Mouse (Mus musculus): ENCODE data around the gene Adcy2.

Gene Adcy2

GRCm38 (mm10) chr13:68826461-68826860, 172.9 kb downstream of the Adcy2 start:
- no peak for DNase-seq (ENCODE audit: low read depth, low spot score)

GRCm38 (mm10) chr13:68820858-68821579, 178.3 kb downstream of the Adcy2 start:
- no peak for DNase-seq (ENCODE audit: low read depth, low spot score)

GRCm38 (mm10) chr13:68815704-68816477, 183.4 kb downstream of the Adcy2 start:
- DNase-seq (ENCODE audit: low read depth, low spot score): peak; percentile 95

- no peak for DNase-seq (ENCODE audit: low read depth, low spot score)
Measured at GRCm38 (mm10) chr13:68811185-68811584, 188.2 kb downstream of the Adcy2 start.

- DNase-seq (ENCODE audit: low read depth, low spot score): no peak
Measured at GRCm38 (mm10) chr13:68799777-68800176, 199.6 kb downstream of the Adcy2 start.

GRCm38 (mm10) chr13:68793286-68793685, 206.1 kb downstream of the Adcy2 start:
- peak; percentile 42 for DNase-seq (ENCODE audit: low read depth, low spot score)

GRCm38 (mm10) chr13:68787286-68788061, 211.9 kb downstream of the Adcy2 start:
- peak; percentile 13 for DNase-seq (ENCODE audit: low read depth, low spot score)

- DNase-seq (ENCODE audit: low read depth, low spot score): no peak
Measured at GRCm38 (mm10) chr13:68783096-68783495, 216.2 kb downstream of the Adcy2 start.

- DNase-seq (ENCODE audit: low read depth, low spot score): no peak
Measured at GRCm38 (mm10) chr13:68778011-68778672, 221.2 kb downstream of the Adcy2 start.

GRCm38 (mm10) chr13:68773599-68774211, 225.6 kb downstream of the Adcy2 start:
- no peak for DNase-seq (ENCODE audit: low read depth, low spot score)

GRCm38 (mm10) chr13:68768588-68768987, 230.8 kb downstream of the Adcy2 start:
- no peak for DNase-seq (ENCODE audit: low read depth, low spot score)

- DNase-seq (ENCODE audit: low read depth, low spot score): no peak
Measured at GRCm38 (mm10) chr13:68765896-68766578, 233.3 kb downstream of the Adcy2 start.

- no peak for DNase-seq (ENCODE audit: low read depth, low spot score)
Measured at GRCm38 (mm10) chr13:68764614-68765013, 234.7 kb downstream of the Adcy2 start.

GRCm38 (mm10) chr13:68749801-68750200, 249.5 kb downstream of the Adcy2 start:
- DNase-seq (ENCODE audit: low read depth, low spot score): peak; percentile 79

GRCm38 (mm10) chr13:68749370-68749769, 250.0 kb downstream of the Adcy2 start:
- DNase-seq (ENCODE audit: low read depth, low spot score): peak; percentile 32

- no peak for DNase-seq (ENCODE audit: low read depth, low spot score)
Measured at GRCm38 (mm10) chr13:68745426-68745825, 253.9 kb downstream of the Adcy2 start.

- no peak for DNase-seq (ENCODE audit: low read depth, low spot score)
Measured at GRCm38 (mm10) chr13:68712661-68713060, 286.7 kb downstream of the Adcy2 start.

- peak; percentile 88 for DNase-seq (ENCODE audit: low read depth, low spot score)
Measured at GRCm38 (mm10) chr13:68707296-68707747, 292.0 kb downstream of the Adcy2 start.

GRCm38 (mm10) chr13:68684919-68685318, 314.4 kb downstream of the Adcy2 start:
- DNase-seq (ENCODE audit: low read depth, low spot score): no peak

- DNase-seq (ENCODE audit: low read depth, low spot score): no peak
Measured at GRCm38 (mm10) chr13:68680429-68680828, 318.9 kb downstream of the Adcy2 start.

All from brain, adult 2 months (tissue).